Mouse (Mus musculus): ENCODE measurements at regions not wholly inside any gene's neighbourhood (a gene's known extent, or its start where the extent isn't known, plus 50 kb on each side); places are given as distances from the start of the nearest gene placed in this dataset.

DNA sequence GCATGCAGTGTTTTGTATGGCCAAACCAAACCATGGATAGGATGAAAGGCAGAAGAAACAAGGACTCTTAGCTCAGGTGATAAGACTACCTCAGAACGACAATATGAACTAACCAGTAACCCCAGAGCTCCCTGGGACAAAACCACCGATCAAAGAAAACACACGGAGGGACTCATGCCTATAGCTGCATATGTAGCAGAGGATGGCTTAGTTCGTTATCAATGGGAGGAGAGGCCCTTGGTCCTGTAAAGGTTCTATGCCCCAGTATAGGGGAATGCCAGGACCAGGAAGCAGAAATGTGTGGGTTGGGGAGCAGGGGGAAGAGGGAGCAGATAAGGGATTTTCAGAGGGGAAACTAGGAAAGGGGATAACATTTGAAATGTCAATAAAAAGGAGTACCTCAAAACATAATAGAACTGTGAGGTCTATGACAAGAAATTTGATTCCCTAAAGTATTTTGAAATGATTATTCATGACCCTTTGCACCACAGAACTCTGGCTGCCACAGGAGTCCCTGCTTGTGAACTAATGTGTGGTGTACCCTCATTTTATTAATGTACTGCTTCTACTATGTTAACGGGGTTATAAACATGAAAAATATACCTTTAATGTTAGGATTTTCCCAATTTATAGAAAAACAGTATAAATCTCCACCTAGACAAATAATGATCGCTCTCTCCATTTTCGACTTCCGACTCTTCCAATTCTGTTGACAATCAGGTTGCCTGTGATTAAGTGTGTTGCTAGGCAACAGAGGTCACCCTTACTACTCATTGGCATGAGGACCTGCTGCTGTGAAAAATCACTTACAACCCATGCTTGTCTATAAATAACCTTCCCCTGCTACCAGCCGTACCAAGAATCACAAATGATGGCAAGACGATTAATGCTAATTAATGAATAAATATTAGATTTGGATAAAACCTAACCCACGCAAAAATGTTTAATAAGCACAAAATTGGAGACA, 833.0 kb downstream of the Rfpl4b start:
- H3K4me2 ChIP-seq (replicated peaks; ENCODE audit: low read depth, low read length): no peak overlapping the region
- no peaks in the 10 kb centered on the region for H3K36me3 ChIP-seq (ENCODE audit: insufficient read depth, low read length)
- DNase-seq (ENCODE audit: low spot score) (no peak), ATAC-seq (no peak)
- H3K4me1 ChIP-seq (ENCODE audit: insufficient read depth, low read depth, low read length): no peaks in the 10 kb centered on the region
- H3K27ac ChIP-seq (ENCODE audit: low read length): no peak overlapping the region
- H3K27me3 ChIP-seq (replicated peaks; ENCODE audit: insufficient read depth, low read length): no peaks in the 10 kb centered on the region
- WGBS: 56% methylated on average over 11 of the region's 11 CpGs
- no peak overlapping the region for H3K9ac ChIP-seq (replicated peaks; ENCODE audit: low read depth)
- no peak overlapping the region for H3K4me3 ChIP-seq (ENCODE audit: low read depth, low read length)
- H3K9me3 ChIP-seq (ENCODE audit: low read length): no peaks in the 10 kb centered on the region
- TF ChIP-seq CTCF (IDR thresholded peaks at IDR 0.05) (no peak), EP300 (IDR thresholded peaks at IDR 0.05) (no peak)

- Histone ChIP-seq H3K9me3 (ENCODE audit: low read length) (no peaks in the 10 kb centered on the region), H3K4me3 (ENCODE audit: low read depth, low read length) (no peak overlapping the region), H3K27ac (ENCODE audit: low read length) (no peak overlapping the region), H3K27me3 (replicated peaks; ENCODE audit: insufficient read depth, low read length) (no peaks in the 10 kb centered on the region), H3K9ac (replicated peaks; ENCODE audit: low read depth) (no peak overlapping the region), H3K4me2 (replicated peaks; ENCODE audit: low read depth, low read length) (no peak overlapping the region), H3K36me3 (ENCODE audit: insufficient read depth, low read length) (no peaks in the 10 kb centered on the region), H3K4me1 (ENCODE audit: insufficient read depth, low read depth, low read length) (no peaks in the 10 kb centered on the region)
- 19% methylated on average over 3 of the region's 3 CpGs for WGBS
- no peak for ATAC-seq
- DNase-seq (ENCODE audit: low spot score): no peak
- TF ChIP-seq CTCF (IDR thresholded peaks at IDR 0.05) (no peak), EP300 (IDR thresholded peaks at IDR 0.05) (no peak)
These were observed 840.3 kb upstream of the Marcks start for GRCm38 (mm10) chr10:37978899-37979539.

DNA sequence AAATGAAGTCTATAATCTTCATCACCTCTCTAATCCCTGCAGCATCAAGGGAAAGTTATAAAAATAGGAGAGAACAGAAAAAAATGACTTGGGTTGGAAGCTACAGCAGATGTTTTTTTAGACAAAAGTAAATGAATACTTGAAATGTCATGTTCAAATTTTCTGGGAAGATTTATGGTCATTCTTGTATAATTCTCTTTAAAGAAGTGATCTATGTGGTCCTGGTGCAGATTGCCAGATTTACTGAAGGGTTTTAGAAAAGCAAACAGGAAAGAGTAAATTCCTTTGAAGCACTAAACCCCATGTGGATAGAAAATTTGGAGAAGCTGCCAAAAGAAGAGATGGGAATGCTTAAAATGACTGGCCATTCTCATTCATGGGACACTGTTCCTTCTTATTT, 821.3 kb upstream of the Marcks start:
- Histone ChIP-seq H3K4me2 (replicated peaks; ENCODE audit: low read depth, low read length) (no peak overlapping the region), H3K27ac (ENCODE audit: low read length) (no peak overlapping the region), H3K4me1 (ENCODE audit: insufficient read depth, low read depth, low read length) (no peaks in the 10 kb centered on the region), H3K4me3 (ENCODE audit: low read depth, low read length) (no peak overlapping the region), H3K27me3 (replicated peaks; ENCODE audit: insufficient read depth, low read length) (no peaks in the 10 kb centered on the region), H3K9ac (replicated peaks; ENCODE audit: low read depth) (no peak overlapping the region), H3K36me3 (ENCODE audit: insufficient read depth, low read length) (no peaks in the 10 kb centered on the region), H3K9me3 (ENCODE audit: low read length) (no peaks in the 10 kb centered on the region)
- DNase-seq (ENCODE audit: low spot score): no peak
- TF ChIP-seq CTCF (IDR thresholded peaks at IDR 0.05) (no peak), EP300 (IDR thresholded peaks at IDR 0.05) (no peak)
- no peak for ATAC-seq

GRCm38 (mm10) chr10:37914780-37915179, 776.1 kb upstream of the Marcks start:
- Histone ChIP-seq H3K9ac (replicated peaks; ENCODE audit: low read depth) (no peak overlapping the region), H3K9me3 (ENCODE audit: low read length) (no peaks in the 10 kb centered on the region), H3K4me3 (ENCODE audit: low read depth, low read length) (no peak overlapping the region), H3K36me3 (ENCODE audit: insufficient read depth, low read length) (no peaks in the 10 kb centered on the region), H3K27me3 (replicated peaks; ENCODE audit: insufficient read depth, low read length) (no peaks in the 10 kb centered on the region), H3K4me2 (replicated peaks; ENCODE audit: low read depth, low read length) (no peak overlapping the region), H3K4me1 (ENCODE audit: insufficient read depth, low read depth, low read length) (no peaks in the 10 kb centered on the region), H3K27ac (ENCODE audit: low read length) (no peak overlapping the region)
- TF ChIP-seq EP300 (IDR thresholded peaks at IDR 0.05) (no peak), CTCF (IDR thresholded peaks at IDR 0.05) (no peak)
- WGBS: 49% methylated on average over 2 of the region's 2 CpGs
- no peak for ATAC-seq
- DNase-seq (ENCODE audit: low spot score): no peak

DNA sequence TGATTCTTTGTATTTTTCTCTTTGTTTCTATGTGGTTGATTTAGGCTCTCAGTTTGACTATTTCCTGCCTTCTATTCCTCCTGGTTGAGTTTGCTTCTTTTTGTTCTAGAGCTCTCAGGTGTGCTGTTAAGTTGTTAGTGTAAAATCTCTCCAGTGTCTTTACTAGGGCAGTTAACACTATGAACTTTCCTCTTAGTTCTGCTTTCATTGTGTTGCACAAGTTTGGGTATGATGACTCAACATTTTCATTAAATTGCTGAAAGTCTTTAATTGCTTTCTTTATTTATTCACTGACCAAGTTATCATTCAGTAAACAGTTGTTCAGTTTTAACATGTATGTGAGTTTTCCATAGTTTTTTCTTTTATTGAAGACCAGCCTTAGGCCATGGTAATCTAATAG, 772.9 kb upstream of the Marcks start:
- Histone ChIP-seq H3K27ac (ENCODE audit: low read length) (no peak overlapping the region), H3K36me3 (ENCODE audit: insufficient read depth, low read length) (no peaks in the 10 kb centered on the region), H3K9me3 (ENCODE audit: low read length) (no peaks in the 10 kb centered on the region), H3K27me3 (replicated peaks; ENCODE audit: insufficient read depth, low read length) (no peaks in the 10 kb centered on the region), H3K4me1 (ENCODE audit: insufficient read depth, low read depth, low read length) (no peaks in the 10 kb centered on the region), H3K4me2 (replicated peaks; ENCODE audit: low read depth, low read length) (no peak overlapping the region), H3K4me3 (ENCODE audit: low read depth, low read length) (no peak overlapping the region), H3K9ac (replicated peaks; ENCODE audit: low read depth) (no peak overlapping the region)
- no peak for TF ChIP-seq EP300 (IDR thresholded peaks at IDR 0.05)
- TF ChIP-seq CTCF (IDR thresholded peaks at IDR 0.05): no peak
- DNase-seq (ENCODE audit: low spot score): no peak
- no peak for ATAC-seq

GRCm38 (mm10) chr10:37908276-37908675, 769.6 kb upstream of the Marcks start:
- TF ChIP-seq EP300 (IDR thresholded peaks at IDR 0.05) (no peak), CTCF (IDR thresholded peaks at IDR 0.05) (no peak)
- ATAC-seq: no peak
- 55% methylated on average over 2 of the region's 2 CpGs for WGBS

More at GRCm38 (mm10) chr10:37908276-37908675, 769.6 kb upstream of the Marcks start:
- H3K36me3 ChIP-seq (ENCODE audit: insufficient read depth, low read length): no peaks in the 10 kb centered on the region
- no peak overlapping the region for H3K4me2 ChIP-seq (replicated peaks; ENCODE audit: low read depth, low read length)
- no peak for DNase-seq (ENCODE audit: low spot score)
- H3K9ac ChIP-seq (replicated peaks; ENCODE audit: low read depth): no peak overlapping the region
- H3K9me3 ChIP-seq (ENCODE audit: low read length): no peaks in the 10 kb centered on the region
- H3K27me3 ChIP-seq (replicated peaks; ENCODE audit: insufficient read depth, low read length): no peaks in the 10 kb centered on the region
- no peak overlapping the region for H3K27ac ChIP-seq (ENCODE audit: low read length)
- H3K4me1 ChIP-seq (ENCODE audit: insufficient read depth, low read depth, low read length): no peaks in the 10 kb centered on the region
- no peak overlapping the region for H3K4me3 ChIP-seq (ENCODE audit: low read depth, low read length)
